Mouse (Mus musculus) ES-E14 (cell line): ENCODE results near the gene AI467606. TPM values are rescaled to one million over a fixed set of nuclear protein-coding genes. Genes with fewer than 3 reads are reported as not detected.

ENCODE experiments used
- DNase-seq: peaks from one replicate; pipeline ENCODE4 v3.0.0-alpha.2; 2013; ENCODE audit warnings: low read depth, low spot score
- H3K27ac ChIP-seq: 2 replicates; pipeline ENCODE4 v1.5.1; 2012; ENCODE audit warnings: low read depth, mild to moderate bottlenecking, low read length, moderate library complexity, mixed read lengths; ENCODE audit not compliant: poor library complexity, insufficient read depth, severe bottlenecking
- H3K36me3 ChIP-seq: 2 replicates; pipeline ENCODE4 v1.6.1; 2012; ENCODE audit warnings: mild to moderate bottlenecking, low read length, moderate library complexity, mixed read lengths; ENCODE audit not compliant: control insufficient read depth, poor library complexity, insufficient read depth, severe bottlenecking
- H3K4me1 ChIP-seq, 2 experiments: fragments of 150-350 bp in 1 of 2; sonication (generic) in 1 of 2; 2 replicates each; pipeline ENCODE4 v1.6.1; 2012; ENCODE audit warnings: low read length in 2 of 2, mild to moderate bottlenecking in 1 of 2, mixed read lengths in 1 of 2; ENCODE audit not compliant: control insufficient read depth in 2 of 2, insufficient read depth in 2 of 2, poor library complexity in 1 of 2
- H3K4me3 ChIP-seq, 2 experiments: fragments of 150-350 bp in 1 of 2; sonication (generic) in 1 of 2; 2 replicates each; pipeline ENCODE4 v1.5.1; 2012; ENCODE audit warnings: low read length in 2 of 2, low read depth in 1 of 2, mild to moderate bottlenecking in 1 of 2, mixed read lengths in 1 of 2; ENCODE audit not compliant: insufficient read depth in 1 of 2, poor library complexity in 1 of 2, severe bottlenecking in 1 of 2
- H3K9ac ChIP-seq: 2 replicates; pipeline ENCODE4 v1.6.1; 2012; ENCODE audit warnings: low read depth, mild to moderate bottlenecking, low read length, mixed read lengths; ENCODE audit not compliant: poor library complexity, insufficient read depth, severe bottlenecking
- H3K9me3 ChIP-seq: fragments of 150-350 bp; sonication (generic); 2 replicates; pipeline ENCODE4 v1.6.1; 2012; ENCODE audit warnings: low read depth, mild to moderate bottlenecking, low read length; ENCODE audit not compliant: control insufficient read depth, insufficient read depth
- CHD2 ChIP-seq: IDR thresholded peaks from 2 replicates; pipeline ENCODE4 v1.6.1; 2014; ENCODE audit warnings: mild to moderate bottlenecking, low read depth, low read length, inconsistent platforms
- HCFC1 ChIP-seq: IDR thresholded peaks from 2 replicates; pipeline ENCODE4 v1.6.1; 2012; ENCODE audit warnings: low read length, inconsistent platforms, borderline replicate concordance; ENCODE audit not compliant: insufficient read depth
- MAFK ChIP-seq: IDR thresholded peaks from 2 replicates; pipeline ENCODE4 v1.6.1; 2014; ENCODE audit warnings: mild to moderate bottlenecking, low read depth, low read length, inconsistent platforms; ENCODE audit not compliant: insufficient read depth
- ZC3H11A ChIP-seq: IDR thresholded peaks from 2 replicates; pipeline ENCODE4 v1.6.1; 2012; ENCODE audit warnings: low read depth, mild to moderate bottlenecking, inconsistent platforms, low read length, borderline replicate concordance
- ZNF384 ChIP-seq: IDR thresholded peaks from 2 replicates; pipeline ENCODE4 v1.6.1; 2012; ENCODE audit warnings: low read depth, low read length, inconsistent platforms
- in situ Hi-C, 2 experiments: fragments of 600-800 bp; cut with MboI; formaldehyde crosslinking; loops; one replicate each; pipeline ENCODE4 v1.15.1; 2025; ENCODE audit warnings: low sequenced_read_pairs in 2 of 2, inconsistent platforms in 1 of 2; ENCODE audit not compliant: unreplicated experiment in 2 of 2
- total RNA-seq: library from RNA; depleted of rRNA; stranded (reverse); fragments of 300-350 nt; gene quantifications from 2 replicates; pipeline ENCODE4 v1.2.3, GENCODE M21; 2012

Gene AI467606
- total RNA-seq, 1 experiment = 13.5 TPM

- Histone ChIP-seq H3K27ac (no peak overlapping the region), H3K9me3 (no peaks in the 10 kb centered on the region), H3K4me3 (no peak overlapping the region), H3K4me1 (peaks cover 8 to 27% of the 10 kb centered on the region in 2 experiments; a peak in 3 of 4 replicates), H3K9ac (peak overlapping the region; percentile 46; the same call in 1 of the 2 replicates), H3K36me3 (no peaks in the 10 kb centered on the region)
- TF ChIP-seq MAFK = no peak
- TF ChIP-seq HCFC1 = no peak
- in situ Hi-C loops = no loop called here
- no peak for DNase-seq
These were observed 21.9 kb downstream of the AI467606 start for GRCm38 (mm10) chr7:127112921-127113597.

- in situ Hi-C loops = no loop called here
- H3K9me3 ChIP-seq = no peaks in the 10 kb centered on the region
- TF ChIP-seq ZNF384 = no peak
- TF ChIP-seq HCFC1 = no peak
- TF ChIP-seq CHD2 = no peak
- TF ChIP-seq ZC3H11A = no peak
- TF ChIP-seq MAFK = no peak
- no peak overlapping the region for H3K27ac ChIP-seq
- peaks cover 9 to 33% of the 10 kb centered on the region in 2 experiments for H3K4me1 ChIP-seq
- H3K4me3 ChIP-seq = no peak overlapping the region
- no peaks in the 10 kb centered on the region for H3K36me3 ChIP-seq
- DNase-seq = no peak
- H3K9ac ChIP-seq = 0 out of 2 replicates have a peak overlapping the region, but pooled peaks have one; percentile 7
These were observed 22.6 kb downstream of the AI467606 start for GRCm38 (mm10) chr7:127113614-127114259.

GRCm38 (mm10) chr7:127114920-127115319 is 23.8 kb downstream of the AI467606 start:
- no peak for DNase-seq
- no peak overlapping the region for H3K27ac ChIP-seq

DNA sequence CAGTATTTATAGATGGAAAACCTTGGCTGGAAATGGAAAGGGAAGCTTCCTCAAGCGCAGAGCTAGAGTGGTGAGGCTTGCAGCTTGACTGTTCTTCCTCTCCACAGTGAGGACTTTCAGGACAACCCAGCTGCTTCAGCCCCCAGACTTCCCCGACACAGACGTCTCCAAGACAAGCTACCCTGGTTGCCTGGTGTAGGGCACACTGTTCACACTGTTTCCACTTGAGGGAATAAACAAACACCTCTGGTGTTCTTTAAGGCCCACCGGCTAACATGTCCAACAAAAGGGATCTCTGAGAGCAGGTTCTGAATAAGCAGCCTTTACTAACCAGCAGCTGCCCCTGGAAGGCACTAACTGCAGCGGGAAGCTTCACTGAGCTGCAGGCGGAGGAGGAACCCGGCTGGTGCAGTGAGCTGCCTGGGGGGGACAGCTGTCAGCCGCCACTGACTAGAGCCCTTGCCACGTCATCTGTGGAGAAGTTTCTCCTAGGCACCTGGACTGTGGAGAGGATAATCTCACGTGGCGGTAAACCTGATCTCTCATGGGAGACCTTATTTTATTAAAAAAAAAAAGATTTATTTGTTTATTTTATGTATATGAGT is 25.3 kb downstream of the AI467606 start:
- TF ChIP-seq MAFK (no peak), CHD2 (no peak), ZNF384 (no peak)
- no peak overlapping the region for H3K9ac ChIP-seq
- no peak overlapping the region for H3K4me3 ChIP-seq

More at GRCm38 (mm10) chr7:127114920-127115319, 23.8 kb downstream of the AI467606 start:
- peaks cover 11 to 39% of the 10 kb centered on the region in 2 experiments for H3K4me1 ChIP-seq
- no peaks in the 10 kb centered on the region for H3K36me3 ChIP-seq
- in situ Hi-C loops = no loop called here
- no peak for TF ChIP-seq CHD2
- no peak for TF ChIP-seq MAFK
- no peak for TF ChIP-seq ZNF384
- no peak for TF ChIP-seq HCFC1
- TF ChIP-seq ZC3H11A = no peak
- H3K9me3 ChIP-seq = no peaks in the 10 kb centered on the region
- no peak overlapping the region for H3K9ac ChIP-seq
- H3K4me3 ChIP-seq = no peak overlapping the region

More for the DNA sequence above, 25.3 kb downstream of the AI467606 start:
- DNase-seq = no peak
- Histone ChIP-seq H3K27ac (no peak overlapping the region), H3K4me1 (peaks cover 11 to 40% of the 10 kb centered on the region in 2 experiments), H3K36me3 (no peaks in the 10 kb centered on the region), H3K9me3 (no peaks in the 10 kb centered on the region)
- in situ Hi-C loops = no loop called here
